Mouse (Mus musculus): ENCODE results near the gene Fcrl6. TPM values are rescaled to one million over a fixed set of nuclear protein-coding genes. Genes with fewer than 3 reads are reported as not detected.

Fcrl6 gene
- total RNA-seq (2015; ENCODE audit: low replicate concordance): not detected in 2 replicates
- not detected in 2 replicates for total RNA-seq (2017; ENCODE audit: low replicate concordance)

DNA sequence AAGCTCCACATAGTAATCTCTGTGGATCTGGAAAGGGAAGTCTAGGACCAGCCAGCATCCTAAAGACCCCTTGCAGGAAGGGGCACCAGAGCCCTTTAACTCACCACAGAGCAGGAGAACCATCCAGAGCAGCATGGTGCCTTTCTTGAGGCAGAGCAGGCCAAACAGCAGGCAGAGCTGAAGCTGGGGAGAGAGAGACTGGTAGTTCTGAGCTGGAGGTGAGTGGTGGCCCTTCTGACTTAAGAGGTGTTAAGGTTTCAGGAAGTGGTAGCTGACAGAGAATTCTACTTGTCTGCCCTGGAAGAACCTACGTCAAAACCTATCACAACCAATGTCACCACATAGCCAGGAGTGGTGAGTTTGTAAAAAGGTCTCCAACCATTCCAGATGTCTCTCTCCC lies at the start of gene Fcrl6:
Gene Fcrl6, minus strand, starts transcription at position 226 of the 400 bp plus-strand sequence.
- ATAC-seq (replicated peaks; ENCODE audit: low FRiP score, poor library complexity, severe bottlenecking): no peak

DNA sequence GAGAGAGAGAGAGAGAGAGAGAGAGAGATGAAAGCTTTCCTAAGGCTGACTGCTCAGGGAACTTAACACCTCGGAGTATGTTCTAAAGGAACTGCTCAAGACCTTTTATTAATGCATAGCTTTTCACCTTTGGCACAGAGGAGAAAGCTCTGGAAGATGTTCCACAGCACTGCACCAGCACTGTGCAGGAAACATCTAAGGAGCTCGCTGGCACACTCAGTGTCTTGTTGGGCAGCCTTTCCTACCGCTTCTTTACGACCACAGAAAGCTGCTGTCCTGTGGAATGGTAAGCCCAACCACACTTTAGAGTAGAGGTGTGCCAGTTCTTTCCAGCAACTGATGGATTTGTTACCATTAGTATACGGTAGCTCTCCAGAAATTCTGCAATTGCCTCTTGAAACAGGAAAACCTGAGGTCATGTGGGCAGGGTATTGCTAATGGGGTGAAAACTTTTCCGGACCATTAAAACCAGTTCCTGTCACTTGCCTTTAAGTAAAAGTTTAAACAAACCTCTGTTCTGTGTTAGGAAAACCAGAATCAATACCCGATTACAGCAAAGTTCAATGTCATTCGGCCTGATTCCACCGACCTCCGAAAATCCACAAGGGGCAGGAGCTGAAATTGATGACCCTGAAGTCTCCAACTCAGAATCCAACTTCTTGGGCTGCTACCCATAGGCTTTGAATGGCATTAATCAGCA lies 49.1 kb upstream of the Fcrl6 start:
- ATAC-seq (replicated peaks; ENCODE audit: low FRiP score, poor library complexity, severe bottlenecking): no peak

DNA sequence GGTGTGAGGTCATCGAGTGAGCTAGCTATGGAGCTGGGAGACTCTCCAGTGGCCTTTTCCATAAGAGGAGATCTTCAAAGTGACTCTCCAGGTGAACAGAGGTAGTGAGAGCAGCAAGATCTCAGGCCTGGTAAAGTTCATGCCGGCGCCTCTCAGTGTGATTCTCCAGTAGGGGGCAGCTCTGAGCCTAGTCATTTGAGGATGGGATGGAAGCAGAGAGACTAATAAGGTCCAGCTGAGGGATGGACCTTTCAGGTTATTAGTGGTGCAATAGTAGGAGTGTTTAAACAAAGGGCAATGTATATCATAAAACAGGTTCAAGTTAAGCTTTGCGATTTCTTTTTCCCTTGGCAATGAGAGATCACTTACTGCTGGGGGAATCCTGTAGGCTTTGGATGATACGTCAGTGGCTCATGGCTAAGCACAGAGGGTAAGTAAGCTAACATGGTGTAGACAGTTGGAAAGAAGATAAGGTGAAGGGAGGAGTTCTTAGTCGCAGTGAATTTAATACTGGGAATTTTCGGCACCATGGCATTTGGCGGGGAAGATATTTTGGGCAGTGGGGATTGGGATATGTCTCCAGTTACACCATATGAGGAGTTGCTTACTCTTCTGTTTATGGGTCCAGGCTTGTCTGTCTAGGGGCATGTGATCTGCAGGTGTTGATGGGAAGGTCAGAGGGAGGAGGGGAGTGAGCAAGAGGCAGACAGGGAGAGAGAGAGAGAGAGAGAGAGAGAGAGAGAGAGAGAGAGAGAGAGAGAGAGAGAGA lies 48.4 kb upstream of the Fcrl6 start:
- no peak for ATAC-seq (replicated peaks; ENCODE audit: low FRiP score, poor library complexity, severe bottlenecking)

DNA sequence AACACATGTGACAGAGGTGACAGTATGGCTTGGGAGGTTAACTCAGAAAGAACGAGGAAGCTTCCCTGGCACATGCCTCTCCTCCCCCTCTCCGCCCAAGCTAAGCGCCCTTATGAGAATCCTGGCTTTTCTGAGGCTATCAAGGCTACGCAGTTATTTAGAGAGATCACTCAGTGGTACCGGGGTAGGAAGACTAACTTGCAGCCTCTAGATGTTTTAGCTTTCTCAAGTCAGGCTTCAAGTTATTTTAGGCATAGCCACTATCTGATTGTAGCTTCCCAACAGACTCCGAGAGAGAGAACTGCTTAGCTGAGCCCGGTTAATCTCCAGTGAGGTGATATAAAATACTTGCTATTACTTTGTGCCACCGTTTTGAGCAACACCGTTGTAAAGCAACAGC lies 47.0 kb upstream of the Fcrl6 start:
- no peak for ATAC-seq (replicated peaks; ENCODE audit: low FRiP score, poor library complexity, severe bottlenecking)

DNA sequence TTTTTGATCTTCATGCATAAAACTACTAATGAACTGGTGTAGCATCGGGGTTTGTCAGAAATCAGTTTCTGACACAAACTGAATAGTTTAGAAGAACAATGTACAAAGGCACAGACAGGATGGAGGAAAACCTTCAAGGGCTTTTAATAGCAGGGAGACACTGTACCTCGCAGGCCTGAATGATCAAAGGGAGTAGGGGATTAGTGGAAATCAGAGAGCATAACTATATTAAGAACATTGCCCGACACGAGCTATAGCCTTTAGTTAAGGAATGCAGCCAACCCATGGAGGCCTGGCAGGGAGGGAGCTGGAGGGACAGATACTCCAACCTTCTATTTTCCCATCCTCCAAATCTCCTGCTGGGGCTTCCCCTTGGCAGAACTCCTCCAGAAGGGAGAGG lies 44.9 kb upstream of the Fcrl6 start:
- no peak for ATAC-seq (replicated peaks; ENCODE audit: low FRiP score, poor library complexity, severe bottlenecking)

DNA sequence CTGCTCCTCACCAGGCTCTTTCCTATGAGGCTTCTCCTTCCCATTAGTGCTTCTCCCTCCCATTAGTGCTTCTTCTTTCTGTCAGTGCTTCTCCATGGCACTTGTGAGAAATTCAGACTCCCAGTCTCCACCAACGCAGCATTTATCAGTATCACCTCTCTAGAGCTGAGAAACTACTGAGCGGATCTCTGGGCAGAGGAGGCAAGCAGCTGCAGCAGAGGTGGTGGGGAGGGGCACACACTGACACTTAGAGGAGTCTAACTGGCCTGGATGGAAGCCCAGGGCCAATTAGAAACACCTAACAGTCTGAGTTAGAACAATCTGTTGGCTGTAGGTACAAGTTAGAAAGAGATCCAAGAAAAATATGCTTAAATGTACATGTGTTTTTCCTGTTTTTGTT lies 36.4 kb upstream of the Fcrl6 start:
- ATAC-seq (replicated peaks; ENCODE audit: low FRiP score, poor library complexity, severe bottlenecking): no peak

DNA sequence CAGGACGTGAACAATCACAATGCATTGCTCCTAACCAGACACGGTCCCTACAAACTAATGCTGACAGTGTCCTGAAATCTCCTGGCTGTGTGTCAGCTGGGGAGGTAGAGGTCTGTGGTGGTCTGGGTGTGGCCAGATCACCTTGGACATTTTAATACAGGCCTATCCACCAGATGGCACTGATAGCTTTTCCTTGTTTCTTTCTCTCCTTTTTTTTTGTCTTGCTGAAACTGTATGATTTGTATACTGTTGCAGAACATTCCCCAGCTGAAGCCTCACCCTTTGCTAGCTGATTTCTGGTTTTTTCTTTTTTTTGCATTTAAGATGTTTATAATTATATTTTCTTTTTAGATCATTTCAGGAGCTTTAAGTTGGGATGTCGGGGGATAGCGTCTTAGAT lies 35.5 kb upstream of the Fcrl6 start:
- ATAC-seq (replicated peaks; ENCODE audit: low FRiP score, poor library complexity, severe bottlenecking): no peak

DNA sequence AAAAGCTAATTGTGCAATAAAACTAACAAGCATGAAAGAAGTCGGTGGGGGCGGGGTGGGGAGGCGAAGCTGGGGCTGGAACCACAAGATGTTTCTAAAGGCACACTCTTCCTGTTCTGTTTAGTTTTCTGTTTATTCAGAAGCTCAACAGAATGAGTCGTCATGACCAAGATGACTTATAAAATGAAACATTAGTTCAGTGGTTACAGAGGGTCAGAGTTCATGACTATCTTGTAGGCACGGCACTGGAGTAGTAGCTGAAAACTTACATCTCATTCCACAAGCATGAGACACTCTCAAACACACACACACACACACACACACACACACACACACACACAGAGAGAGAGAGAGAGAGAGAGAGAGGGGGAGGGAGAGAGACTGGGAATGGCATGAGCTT lies 33.9 kb upstream of the Fcrl6 start:
- no peak for ATAC-seq (replicated peaks; ENCODE audit: low FRiP score, poor library complexity, severe bottlenecking)

DNA sequence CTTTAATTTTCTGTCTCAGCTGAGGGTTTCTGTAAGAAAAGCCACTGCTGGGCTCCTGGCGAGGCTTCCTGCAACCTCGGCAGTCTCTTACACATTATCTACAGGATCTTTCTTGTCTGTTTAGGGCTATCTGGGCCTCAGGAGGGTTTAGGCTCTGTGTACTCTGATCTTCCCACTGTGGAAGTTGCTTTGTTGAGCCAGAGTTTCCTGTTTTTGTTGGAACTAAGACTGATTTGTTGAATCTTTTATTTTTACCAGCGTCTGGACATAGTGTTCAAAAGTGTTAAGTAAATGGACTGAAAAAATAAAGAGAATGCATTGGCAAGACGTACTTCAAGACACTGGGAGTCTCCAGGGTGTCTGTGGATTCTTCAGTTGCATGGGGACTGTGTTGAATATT lies 32.9 kb upstream of the Fcrl6 start:
- ATAC-seq (replicated peaks; ENCODE audit: low FRiP score, poor library complexity, severe bottlenecking): no peak

DNA sequence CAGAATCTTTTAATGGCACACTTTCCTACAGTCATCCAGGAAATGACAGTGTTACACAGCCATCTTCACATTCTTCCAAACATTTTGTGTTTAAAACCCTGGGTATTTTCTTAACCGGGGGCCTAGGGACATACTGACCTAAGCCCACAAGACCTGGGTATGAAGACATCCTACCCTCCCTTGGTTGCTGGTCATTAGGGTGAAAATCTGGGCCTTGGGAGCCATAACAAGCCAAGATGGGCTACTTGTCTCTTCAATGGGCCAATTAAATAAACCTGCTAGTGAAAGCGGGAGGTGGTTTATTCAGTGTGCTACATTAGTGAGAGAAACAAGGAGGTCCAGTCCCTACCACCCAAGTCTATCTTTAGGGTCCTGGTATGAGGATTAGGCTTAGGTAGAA lies 31.8 kb upstream of the Fcrl6 start:
- ATAC-seq (replicated peaks; ENCODE audit: low FRiP score, poor library complexity, severe bottlenecking): no peak

DNA sequence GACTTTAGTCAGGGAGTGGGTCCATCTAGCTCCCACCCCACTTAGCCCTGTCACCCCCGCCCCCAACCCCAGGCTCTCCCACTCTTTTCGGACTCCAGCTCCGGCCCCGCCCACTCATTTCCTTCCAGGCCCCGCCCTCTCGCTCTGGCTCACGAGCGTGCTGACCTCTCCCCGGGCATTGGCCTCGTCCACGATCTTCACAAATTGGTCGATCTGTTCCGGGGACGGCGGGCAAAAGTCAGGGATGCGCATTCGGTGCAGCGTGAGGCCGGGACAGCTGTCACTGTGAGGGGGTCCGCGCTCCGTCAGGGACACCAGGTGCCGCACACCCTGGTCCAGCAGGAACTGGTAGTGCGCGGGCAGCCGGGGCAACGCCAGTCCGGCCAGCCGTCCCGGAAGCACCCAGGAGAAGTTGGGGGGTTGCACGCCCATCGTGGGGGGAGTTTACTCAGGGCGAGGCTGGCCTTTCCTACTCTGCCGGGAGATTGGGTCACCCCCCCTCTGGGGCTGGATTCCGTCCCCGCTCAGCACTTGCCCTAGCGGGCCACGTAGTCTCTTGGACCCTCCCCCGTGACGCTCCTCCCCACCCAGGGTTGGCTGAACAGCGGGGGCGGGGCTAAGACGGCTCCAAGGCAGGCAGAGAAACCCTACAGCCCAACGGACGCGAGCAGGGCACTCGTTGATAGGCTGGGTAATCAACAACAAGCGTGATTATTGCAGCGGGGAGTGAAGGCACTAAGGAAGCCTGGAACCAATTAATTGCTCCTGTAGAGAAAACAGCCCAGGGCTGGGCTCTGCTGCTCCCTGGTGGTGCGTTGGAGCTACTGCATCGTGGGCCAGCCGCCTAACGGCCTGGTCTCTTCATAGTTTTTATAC lies 30.3 kb upstream of the Fcrl6 start, which contains the start of gene Dusp23:
Gene Dusp23, minus strand, starts transcription at position 512 of the 876 bp plus-strand sequence.
- ATAC-seq (replicated peaks; ENCODE audit: low FRiP score, poor library complexity, severe bottlenecking): peak; percentile 89

DNA sequence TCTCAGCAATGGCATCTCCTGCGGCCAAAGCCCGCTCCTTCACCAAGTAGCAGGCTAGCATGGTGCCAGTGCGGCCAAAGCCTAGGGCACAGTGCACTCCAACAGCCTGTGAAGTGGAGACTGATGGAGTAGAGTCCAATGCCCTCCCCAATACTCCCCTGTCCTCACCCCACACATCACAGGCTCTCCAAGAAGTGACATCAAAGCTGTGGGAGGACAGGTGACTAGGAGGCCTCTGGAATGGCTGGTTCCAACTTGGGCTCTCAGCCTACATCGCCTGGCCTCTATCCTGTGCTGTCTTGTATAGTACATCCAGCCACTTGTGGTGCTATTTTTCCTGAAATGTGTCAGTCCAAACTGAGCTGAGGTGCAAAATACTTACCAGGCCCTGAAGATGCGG lies 29.4 kb upstream of the Fcrl6 start:
- ATAC-seq (replicated peaks; ENCODE audit: low FRiP score, poor library complexity, severe bottlenecking): no peak

DNA sequence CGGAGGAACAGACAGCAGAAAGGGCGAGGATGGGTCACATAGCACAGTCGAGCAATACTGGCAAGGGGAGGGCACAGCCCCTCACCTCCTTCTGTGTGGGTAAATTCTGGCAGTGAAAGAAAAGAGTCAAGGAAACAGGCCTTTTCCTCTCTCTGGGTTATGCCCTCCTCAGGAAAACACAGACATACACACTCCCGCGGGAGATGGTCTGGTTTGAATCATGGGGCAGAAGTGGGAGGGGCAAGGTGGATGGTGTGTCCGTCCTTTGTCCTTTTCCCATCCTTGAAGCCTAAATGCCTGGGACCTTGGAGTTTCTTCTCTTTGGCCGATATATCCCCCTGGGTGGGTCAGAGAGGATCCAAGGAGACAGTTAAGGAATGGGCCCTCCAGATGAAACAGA lies 27.5 kb upstream of the Fcrl6 start:
- no peak for ATAC-seq (replicated peaks; ENCODE audit: low FRiP score, poor library complexity, severe bottlenecking)

DNA sequence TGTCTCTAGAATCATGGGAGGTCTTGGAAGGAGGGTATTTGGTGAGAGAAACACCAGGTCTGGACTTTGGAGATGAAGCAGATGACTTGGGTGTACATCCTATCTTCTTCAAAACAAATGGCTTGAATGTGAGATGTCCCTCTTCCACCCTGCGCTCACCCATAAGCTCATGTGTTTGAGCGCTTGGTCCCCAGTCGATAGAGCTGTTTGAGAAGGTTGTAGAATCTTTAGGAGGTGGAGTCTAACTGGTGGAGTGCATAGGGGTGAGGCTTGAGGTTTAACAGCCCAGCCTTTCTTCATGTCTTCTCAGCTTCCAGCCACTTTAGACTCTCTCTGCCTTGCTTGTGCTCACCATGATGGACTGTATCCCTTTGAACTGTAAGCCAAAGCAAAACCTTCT lies 24.0 kb upstream of the Fcrl6 start:
- no peak for ATAC-seq (replicated peaks; ENCODE audit: low FRiP score, poor library complexity, severe bottlenecking)

DNA sequence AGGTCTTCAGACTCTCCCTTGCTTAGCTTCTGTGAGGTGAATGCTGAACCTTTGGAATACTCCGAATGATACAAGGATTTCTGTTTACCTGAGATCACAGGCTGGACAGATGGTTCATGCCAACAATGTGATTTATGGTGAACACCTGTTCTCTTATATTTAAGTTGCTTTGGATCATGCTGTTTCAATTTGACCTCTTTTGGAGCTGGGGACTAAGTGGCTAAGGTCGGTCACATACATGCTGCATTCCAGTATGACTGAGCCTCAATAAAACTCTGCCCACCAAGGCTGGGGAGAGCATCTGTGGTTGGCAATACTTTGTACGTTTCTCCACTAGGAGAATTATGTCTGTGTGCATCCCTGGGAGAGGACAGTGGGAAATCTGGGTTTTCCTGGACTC lies 21.7 kb upstream of the Fcrl6 start:
- no peak for ATAC-seq (replicated peaks; ENCODE audit: low FRiP score, poor library complexity, severe bottlenecking)

DNA sequence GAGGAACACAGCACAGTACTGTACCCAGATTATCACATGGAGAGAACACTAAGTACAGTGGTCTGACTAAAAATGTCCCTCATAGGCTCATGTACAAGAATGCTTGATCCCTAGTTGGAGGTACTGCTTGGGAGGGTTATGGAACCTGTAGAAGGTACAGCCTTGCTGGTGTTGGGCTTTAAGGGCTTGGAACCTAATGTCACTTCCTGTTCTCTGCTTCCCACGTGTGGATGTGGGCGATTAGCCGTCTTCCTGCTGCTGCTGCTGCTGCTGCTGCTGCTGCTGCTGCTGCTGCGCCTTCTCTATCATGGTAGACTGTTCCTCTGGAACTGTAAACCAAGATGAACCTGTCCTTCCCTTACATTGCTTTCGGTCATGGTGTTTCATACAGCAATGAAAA lies 21.2 kb upstream of the Fcrl6 start:
- ATAC-seq (replicated peaks; ENCODE audit: low FRiP score, poor library complexity, severe bottlenecking): no peak

DNA sequence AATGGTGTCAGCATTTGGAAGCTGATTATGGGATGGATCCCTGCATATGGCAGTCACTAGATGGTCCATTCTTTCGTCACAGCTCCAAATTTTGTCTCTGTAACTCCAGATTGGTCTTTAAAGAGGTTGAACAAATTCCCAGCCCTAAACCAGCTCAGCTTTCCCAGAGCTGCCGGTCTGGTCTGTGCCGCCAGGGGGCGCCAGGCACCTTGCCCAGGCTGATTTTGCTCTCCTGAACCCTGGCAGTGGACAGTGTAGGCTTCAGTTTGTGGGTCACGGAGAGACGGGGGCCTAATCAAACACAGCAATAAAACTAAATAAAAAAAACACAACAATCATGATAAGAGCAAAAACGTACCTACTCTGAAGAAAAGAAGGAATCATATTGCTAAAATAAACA lies 16.9 kb upstream of the Fcrl6 start:
- ATAC-seq (replicated peaks; ENCODE audit: low FRiP score, poor library complexity, severe bottlenecking): no peak

DNA sequence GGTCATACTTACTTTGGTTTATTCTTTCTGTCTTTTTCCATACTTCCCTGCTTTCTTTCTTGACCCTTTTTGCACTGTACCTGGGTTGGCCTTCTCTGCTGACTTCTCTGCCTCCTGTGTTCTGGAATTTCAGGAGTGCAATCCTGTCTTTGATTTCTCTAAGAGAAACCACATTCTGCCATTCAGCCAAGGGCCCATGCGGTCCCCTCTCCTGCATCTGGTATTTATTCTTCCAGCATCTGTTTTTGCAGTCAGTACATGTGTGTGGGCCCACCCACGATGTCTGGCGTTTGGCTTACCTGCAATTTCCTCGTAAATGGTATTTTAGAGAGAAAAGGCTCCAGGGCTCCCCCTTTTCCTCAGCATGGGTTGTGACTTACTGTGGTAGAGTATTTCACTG lies 15.8 kb upstream of the Fcrl6 start:
- ATAC-seq (replicated peaks; ENCODE audit: low FRiP score, poor library complexity, severe bottlenecking): no peak

DNA sequence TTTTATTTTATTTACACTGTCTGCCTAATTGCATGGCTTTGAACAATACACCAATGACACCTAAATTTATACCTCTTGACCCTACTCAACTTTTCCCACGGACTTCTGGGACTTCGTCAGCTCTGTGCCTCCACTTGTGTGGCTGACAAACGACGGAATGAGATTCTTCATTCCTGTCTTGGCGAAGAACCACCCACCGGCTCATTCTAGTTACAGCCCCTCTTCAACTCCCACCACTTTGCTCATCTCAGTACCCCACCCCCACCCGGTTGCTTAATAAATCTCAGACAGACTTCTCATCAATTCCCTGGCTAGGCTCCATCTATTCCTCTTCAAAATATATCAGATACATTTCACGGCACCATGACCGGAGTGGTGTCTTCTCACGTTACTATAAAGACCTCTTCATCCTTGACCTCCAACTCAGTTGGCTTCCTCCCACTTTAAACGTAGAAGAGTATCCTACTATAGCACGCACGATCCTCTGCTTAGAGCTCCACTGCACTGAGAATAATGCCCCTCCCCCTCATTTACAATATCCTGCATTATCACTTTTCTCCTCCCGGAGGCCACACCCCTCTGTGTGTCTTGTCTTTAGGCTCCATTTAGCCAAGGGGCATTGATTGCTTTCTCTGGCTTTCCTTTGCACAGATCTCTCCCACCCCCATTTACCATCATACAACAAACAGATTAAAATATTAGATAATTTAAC lies 15.2 kb upstream of the Fcrl6 start:
- no peak for ATAC-seq (replicated peaks; ENCODE audit: low FRiP score, poor library complexity, severe bottlenecking)
